Mouse (Mus musculus) ES-E14 (cell line): ENCODE measurements around the gene Ccdc154. TPM values are rescaled to one million over a fixed set of nuclear protein-coding genes. Genes with fewer than 3 reads are reported as not detected.
"Not testable (repeated sequence)": the region's sequence is repeated elsewhere in the genome, so short reads cannot be mapped to it uniquely, and the experiment has no call there.

ENCODE experiments used
- DNase-seq: peaks from one replicate; pipeline ENCODE4 v3.0.0-alpha.2; 2013; ENCODE audit warnings: low read depth, low spot score
- H3K27ac ChIP-seq: 2 replicates; pipeline ENCODE4 v1.5.1; 2012; ENCODE audit warnings: low read depth, mild to moderate bottlenecking, low read length, moderate library complexity, mixed read lengths; ENCODE audit not compliant: poor library complexity, insufficient read depth, severe bottlenecking
- H3K36me3 ChIP-seq: 2 replicates; pipeline ENCODE4 v1.6.1; 2012; ENCODE audit warnings: mild to moderate bottlenecking, low read length, moderate library complexity, mixed read lengths; ENCODE audit not compliant: control insufficient read depth, poor library complexity, insufficient read depth, severe bottlenecking
- H3K4me1 ChIP-seq, 2 experiments: fragments of 150-350 bp in 1 of 2; sonication (generic) in 1 of 2; 2 replicates each; pipeline ENCODE4 v1.6.1; 2012; ENCODE audit warnings: low read length in 2 of 2, mild to moderate bottlenecking in 1 of 2, mixed read lengths in 1 of 2; ENCODE audit not compliant: control insufficient read depth in 2 of 2, insufficient read depth in 2 of 2, poor library complexity in 1 of 2
- H3K4me3 ChIP-seq, 2 experiments: fragments of 150-350 bp in 1 of 2; sonication (generic) in 1 of 2; 2 replicates each; pipeline ENCODE4 v1.5.1; 2012; ENCODE audit warnings: low read length in 2 of 2, low read depth in 1 of 2, mild to moderate bottlenecking in 1 of 2, mixed read lengths in 1 of 2; ENCODE audit not compliant: insufficient read depth in 1 of 2, poor library complexity in 1 of 2, severe bottlenecking in 1 of 2
- H3K9ac ChIP-seq: 2 replicates; pipeline ENCODE4 v1.6.1; 2012; ENCODE audit warnings: low read depth, mild to moderate bottlenecking, low read length, mixed read lengths; ENCODE audit not compliant: poor library complexity, insufficient read depth, severe bottlenecking
- H3K9me3 ChIP-seq: fragments of 150-350 bp; sonication (generic); 2 replicates; pipeline ENCODE4 v1.6.1; 2012; ENCODE audit warnings: low read depth, mild to moderate bottlenecking, low read length; ENCODE audit not compliant: control insufficient read depth, insufficient read depth
- CHD2 ChIP-seq: IDR thresholded peaks from 2 replicates; pipeline ENCODE4 v1.6.1; 2014; ENCODE audit warnings: mild to moderate bottlenecking, low read depth, low read length, inconsistent platforms
- HCFC1 ChIP-seq: IDR thresholded peaks from 2 replicates; pipeline ENCODE4 v1.6.1; 2012; ENCODE audit warnings: low read length, inconsistent platforms, borderline replicate concordance; ENCODE audit not compliant: insufficient read depth
- MAFK ChIP-seq: IDR thresholded peaks from 2 replicates; pipeline ENCODE4 v1.6.1; 2014; ENCODE audit warnings: mild to moderate bottlenecking, low read depth, low read length, inconsistent platforms; ENCODE audit not compliant: insufficient read depth
- ZC3H11A ChIP-seq: IDR thresholded peaks from 2 replicates; pipeline ENCODE4 v1.6.1; 2012; ENCODE audit warnings: low read depth, mild to moderate bottlenecking, inconsistent platforms, low read length, borderline replicate concordance
- ZNF384 ChIP-seq: IDR thresholded peaks from 2 replicates; pipeline ENCODE4 v1.6.1; 2012; ENCODE audit warnings: low read depth, low read length, inconsistent platforms
- in situ Hi-C, 2 experiments: fragments of 600-800 bp; cut with MboI; formaldehyde crosslinking; loops; one replicate each; pipeline ENCODE4 v1.15.1; 2025; ENCODE audit warnings: low sequenced_read_pairs in 2 of 2, inconsistent platforms in 1 of 2; ENCODE audit not compliant: unreplicated experiment in 2 of 2
- total RNA-seq: library from RNA; depleted of rRNA; stranded (reverse); fragments of 300-350 nt; gene quantifications from 2 replicates; pipeline ENCODE4 v1.2.3, GENCODE M21; 2012

Ccdc154 gene
- total RNA-seq, 1 experiment, result 0.18 TPM

- Histone ChIP-seq H3K27ac (no peak within 1 kb of the TSS), H3K4me3 (no peak within 1 kb of the TSS), H3K4me1 (peaks cover 0 to 2% of the 10 kb centered on the region in 2 experiments; a peak in 1 of 4 replicates), H3K36me3 (no peaks in the 10 kb centered on the region), H3K9me3 (no peaks in the 10 kb centered on the region), H3K9ac (no peak within 1 kb of the TSS)
- TF ChIP-seq HCFC1, result no peak
- TF ChIP-seq MAFK, result no peak
- TF ChIP-seq ZNF384, result no peak
- TF ChIP-seq CHD2, result no peak
- TF ChIP-seq ZC3H11A, result no peak
- no peak for DNase-seq
- in situ Hi-C loops, result no loop called here
Observed at GRCm38 (mm10) chr17:25120406-25120805, 41.9 kb upstream of the Ccdc154 start, which contains the start of gene Ptx4. Gene Ptx4 (plus strand): TSS chr17:25120760.

- H3K9ac ChIP-seq, result no peak overlapping the region
- in situ Hi-C loops, result no loop called here
- no peak overlapping the region for H3K4me3 ChIP-seq
- H3K9me3 ChIP-seq, result no peaks in the 10 kb centered on the region
- H3K4me1 ChIP-seq, result peaks cover 0 to 2% of the 10 kb centered on the region in 2 experiments; a peak in 1 of 4 replicates
- peak; percentile 48 for DNase-seq
- no peak overlapping the region for H3K27ac ChIP-seq
- no peak for TF ChIP-seq ZC3H11A
- TF ChIP-seq MAFK, result no peak
- TF ChIP-seq ZNF384, result no peak
- TF ChIP-seq HCFC1, result no peak
- TF ChIP-seq CHD2, result no peak
- no peaks in the 10 kb centered on the region for H3K36me3 ChIP-seq
Observed at GRCm38 (mm10) chr17:25123979-25124378, 38.3 kb upstream of the Ccdc154 start.

DNA sequence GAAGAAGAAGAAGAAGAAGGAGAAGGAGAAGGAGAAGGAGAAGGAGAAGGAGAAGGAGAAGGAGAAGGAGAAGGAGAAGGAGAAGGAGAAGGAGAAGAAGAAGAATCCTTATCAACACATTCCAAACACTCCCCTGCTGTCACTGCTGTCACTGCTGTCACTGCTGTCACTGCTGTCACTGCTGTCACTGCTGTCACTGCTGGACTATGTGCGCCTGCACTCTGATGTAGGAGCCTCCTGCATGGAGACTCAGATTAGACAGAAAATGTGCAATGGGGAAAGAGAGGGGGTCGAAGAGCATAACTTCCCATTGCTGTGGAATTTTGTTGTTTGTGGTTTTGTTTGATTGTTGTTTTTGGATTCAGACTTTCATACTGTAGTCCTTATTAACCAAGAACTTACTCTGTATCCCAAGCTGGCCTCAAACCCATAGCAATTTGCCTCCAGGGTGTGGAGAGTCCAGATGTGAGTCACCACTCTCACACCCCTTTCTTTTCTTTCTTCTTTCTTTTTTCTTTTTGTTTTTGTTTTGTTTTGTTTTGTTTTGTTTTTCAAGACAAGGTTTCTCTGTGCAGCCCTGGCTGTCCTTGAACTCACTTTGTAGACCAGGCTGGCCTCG lies 36.7 kb upstream of the Ccdc154 start:
- H3K9ac ChIP-seq, H3K4me3 ChIP-seq, H3K36me3 ChIP-seq, in situ Hi-C loops, DNase-seq, H3K27ac ChIP-seq, H3K9me3 ChIP-seq, H3K4me1 ChIP-seq: not testable (repeated sequence)

GRCm38 (mm10) chr17:25127079-25127478 lies 35.2 kb upstream of the Ccdc154 start:
- Histone ChIP-seq H3K36me3 (no peaks in the 10 kb centered on the region), H3K4me1 (peaks cover 0 to 2% of the 10 kb centered on the region in 2 experiments; a peak in 1 of 4 replicates), H3K27ac (no peak overlapping the region), H3K9me3 (no peaks in the 10 kb centered on the region), H3K4me3 (no peak overlapping the region), H3K9ac (no peak overlapping the region)
- in situ Hi-C loops, result no loop called here
- TF ChIP-seq CHD2 (no peak), MAFK (peak; percentile 100), ZNF384 (0 out of 2 replicates have a peak, but pooled peaks have one; percentile 20)
- DNase-seq, result peak; percentile 36

GRCm38 (mm10) chr17:25127681-25128080 lies 34.6 kb upstream of the Ccdc154 start:
- in situ Hi-C loops, result no loop called here
- no peak for DNase-seq
- H3K4me3 ChIP-seq, result no peak overlapping the region
- TF ChIP-seq ZNF384, result no peak
- no peak for TF ChIP-seq HCFC1
- no peak for TF ChIP-seq MAFK
- TF ChIP-seq CHD2, result no peak
- no peak for TF ChIP-seq ZC3H11A
- H3K4me1 ChIP-seq, result peaks cover 0 to 2% of the 10 kb centered on the region in 2 experiments; a peak in 1 of 4 replicates
- H3K9ac ChIP-seq, result no peak overlapping the region
- H3K36me3 ChIP-seq, result no peaks in the 10 kb centered on the region
- H3K9me3 ChIP-seq, result no peaks in the 10 kb centered on the region
- H3K27ac ChIP-seq, result no peak overlapping the region
